8 mouse cellular contexts compared by ENCODE assay signal in genomic region chr13:21402287-21402846, GRCm38 (mm10). TPM values are rescaled to one million over a fixed set of nuclear protein-coding genes. Genes with fewer than 3 reads are reported as not detected.
DNase-seq lines count a peak whose midpoint lies in the region; ATAC-seq lines count a peak whose summit lies in the region.

Zkscan3 (minus strand) TSS chr13:21402755.

- under 1% methylated on average over 35 of the region's 35 CpGs for WGBS in hindbrain, embryonic 13.5 days

- DNase-seq in NIH3T3 (ENCODE audit: low read depth): peak; percentile 89
- DNase-seq in cerebellum, postnatal 10 days: peak; percentile 94
- peak; percentile 54 to 75 for DNase-seq in frontal cortex, postnatal 14 days (ENCODE audit: low spot score in 2 of 2)
- peak; percentile 73 to 86 for DNase-seq in layer of hippocampus, postnatal 25 days (ENCODE audit: extremely low spot score in 1 of 2, low spot score in 1 of 2)
- peak; percentile 91 for DNase-seq in lung, postnatal 36 days
- peak; percentile 92 for DNase-seq in retina, postnatal 1 day
- DNase-seq in urinary bladder, adult 18-20 months (ENCODE audit: low spot score in 2 of 2): peak; percentile 70 to 75

- H3K4me3 ChIP-seq in hindbrain, embryonic 13.5 days: peak within 1 kb of the TSS; percentile 79

- peak within 1 kb of the TSS; percentile 82 for H3K4me2 ChIP-seq in hindbrain, embryonic 13.5 days

- peak; percentile 96 for ATAC-seq in hindbrain, embryonic 13.5 days (ENCODE audit: low FRiP score)

- peak within 1 kb of the TSS; percentile 85 for H3K9ac ChIP-seq in hindbrain, embryonic 13.5 days

- H3K36me3 ChIP-seq in hindbrain, embryonic 13.5 days: peaks cover 13% of the 10 kb centered on the region

- H3K4me1 ChIP-seq in hindbrain, embryonic 13.5 days (replicated peaks): peaks cover 28% of the 10 kb centered on the region

- peaks cover 7% of the 10 kb centered on the region for H3K27me3 ChIP-seq in hindbrain, embryonic 13.5 days

- H3K9me3 ChIP-seq in hindbrain, embryonic 13.5 days: no peaks in the 10 kb centered on the region

- H3K27ac ChIP-seq in hindbrain, embryonic 13.5 days: peak within 1 kb of the TSS; percentile 67

RNA-seq across cellular contexts. Expression of gene Zkscan3, which starts in this region (rescaled TPM):
- 83.2 and 85.9 TPM in 2 replicates for polyA plus RNA-seq in hindbrain, embryonic 13.5 days (2015; fragmentation: Nextera tagmentation; extraction: Ambion mirVana)
- total RNA-seq in layer of hippocampus, postnatal 25 days (2021): 10 to 100 TPM; 35.6 to 42.4 TPM

Comparison
In these comparisons a context has a peak if more than half of its experiments do, and no peak if none do; other contexts are left out.
1. Peak in every context shown above with its lines: DNase-seq, ATAC-seq, H3K4me3 ChIP-seq and H3K27ac ChIP-seq.